Mouse (Mus musculus): ENCODE data around the gene Gm28710.

Gene Gm28710

DNA sequence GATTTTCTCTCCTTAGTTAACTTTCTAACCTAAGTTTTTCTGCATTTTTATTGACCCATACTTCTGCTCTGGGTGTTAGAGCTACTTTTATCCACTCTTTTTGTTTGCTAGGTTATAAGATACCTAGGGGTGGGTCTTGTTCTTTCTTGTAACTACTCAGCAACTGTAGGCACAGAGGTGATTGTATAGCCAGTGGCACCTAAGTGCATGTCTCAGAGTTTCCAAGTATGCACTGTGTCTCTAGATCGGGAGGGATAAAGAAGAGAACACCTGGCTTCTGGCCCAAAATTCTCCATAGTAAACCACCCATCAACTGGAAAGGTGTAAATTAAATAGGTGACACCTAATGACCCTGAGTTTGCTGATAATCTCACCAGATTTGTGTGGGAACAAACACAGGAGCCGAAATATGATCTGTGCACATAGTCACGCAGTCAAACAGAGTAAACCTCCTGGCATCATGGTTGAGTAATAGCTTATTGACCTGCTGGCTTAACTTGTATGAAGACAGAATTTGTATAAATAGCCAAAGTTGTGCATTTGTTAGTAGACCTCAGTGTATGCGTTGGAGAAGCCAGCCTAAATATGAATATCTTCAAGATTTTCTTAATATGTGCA, at the start of gene Gm28710:
TSS of gene Gm28710 (plus strand) at position 568 of the 618 bp plus-strand sequence.
- no peak for DNase-seq

DNA sequence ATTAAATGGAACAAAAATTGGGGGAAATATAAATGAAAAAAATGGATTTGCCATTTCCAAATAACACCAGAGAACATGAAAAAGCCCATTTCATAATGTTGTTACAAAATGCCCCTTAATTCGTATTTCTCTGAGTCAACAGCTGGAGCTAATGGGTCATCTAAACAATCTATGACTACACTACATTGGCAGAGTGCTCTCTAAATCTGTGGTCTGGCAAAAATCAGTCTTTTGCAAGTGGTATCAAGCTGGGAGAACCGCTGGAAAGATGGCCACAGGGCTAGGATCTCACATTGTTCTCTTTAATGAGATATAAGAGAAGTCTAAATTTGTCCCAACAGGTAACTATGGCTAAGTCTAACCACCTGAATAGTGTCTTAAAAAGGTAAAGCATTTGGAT, 14.4 kb upstream of the Gm28710 start:
- DNase-seq: no peak

DNA sequence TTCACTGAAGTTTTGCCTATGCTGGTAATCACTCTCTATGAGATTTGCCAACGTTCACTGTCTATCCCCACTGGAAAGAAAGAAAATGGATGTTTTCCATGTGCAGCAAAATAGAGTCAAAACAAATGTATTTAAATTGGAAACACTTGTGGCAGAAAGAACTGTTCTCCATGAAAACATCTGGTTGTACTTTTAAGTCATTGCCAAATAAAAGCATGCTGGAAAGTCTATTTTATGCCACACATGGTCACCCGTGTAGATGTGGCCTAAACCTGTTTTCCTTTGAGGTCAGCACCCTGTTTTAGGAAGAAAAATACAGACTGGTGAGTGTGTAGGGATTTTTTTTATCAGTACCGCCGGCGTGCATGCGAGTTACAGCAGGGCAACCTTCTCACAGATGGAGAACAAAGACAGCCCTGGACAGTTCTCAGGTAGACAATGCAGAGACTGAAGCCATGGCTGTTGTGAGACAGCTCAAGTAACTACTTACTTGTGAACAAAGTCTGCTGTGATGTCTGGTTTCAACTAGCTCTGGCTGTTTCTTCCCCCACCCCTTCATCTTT, 12.9 kb upstream of the Gm28710 start:
- no peak for DNase-seq

DNA sequence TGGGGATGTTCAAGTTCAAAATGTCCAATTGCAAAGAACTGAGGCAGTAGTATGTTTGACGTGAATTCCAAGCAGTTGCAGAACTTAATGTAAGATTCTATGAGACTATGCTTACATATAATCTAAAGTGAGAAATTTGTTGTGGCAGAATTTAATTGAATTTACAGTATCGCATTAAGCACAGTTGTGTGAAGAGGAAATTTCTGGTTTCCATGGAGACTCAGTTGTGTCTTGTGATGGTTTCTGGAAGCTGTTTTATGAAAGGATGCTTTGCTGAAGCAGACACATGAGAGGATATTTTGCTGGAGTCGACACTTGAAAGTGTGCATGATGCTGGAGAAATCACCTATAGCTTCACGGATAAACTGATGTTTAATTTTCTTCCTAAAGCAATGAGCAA, 6.0 kb upstream of the Gm28710 start:
- no peak for DNase-seq

DNA sequence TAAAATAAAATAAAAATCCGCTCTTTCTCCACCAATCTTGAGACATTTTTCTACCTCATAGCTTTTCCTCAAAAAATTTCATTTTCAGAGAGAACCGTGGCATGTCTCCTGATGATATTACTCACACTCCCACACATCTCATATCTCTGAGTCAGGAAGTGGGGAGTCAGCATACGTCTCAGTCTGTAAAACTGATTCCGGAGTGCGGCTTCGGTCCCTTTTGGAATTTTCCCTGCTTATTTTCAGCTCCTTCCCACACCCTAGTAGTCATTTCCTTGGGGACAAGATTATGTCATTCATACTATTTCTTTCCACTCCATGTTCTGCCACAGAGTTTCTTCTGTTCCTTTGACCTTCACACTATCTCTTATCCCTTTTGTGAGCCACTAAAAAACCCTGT, 3.4 kb downstream of the Gm28710 start:
- DNase-seq: no peak

DNA sequence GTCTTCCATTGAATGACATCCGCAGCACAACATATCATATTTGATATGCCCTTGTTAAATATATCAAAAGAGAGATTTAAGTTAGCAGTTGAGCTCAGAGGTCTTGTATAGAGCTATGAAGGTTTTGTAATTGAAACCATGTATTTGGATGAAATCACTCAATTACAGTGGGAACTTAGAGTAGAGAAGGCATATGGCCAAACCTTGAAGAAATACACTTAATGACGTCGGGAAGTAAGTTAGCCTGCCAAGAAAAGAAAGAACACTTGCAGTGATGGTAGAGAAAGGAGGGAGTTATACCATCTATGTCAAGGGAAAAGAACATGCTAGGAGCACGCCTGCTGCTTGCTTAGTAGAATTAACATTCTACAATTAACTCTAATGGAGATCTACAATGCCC, 11.1 kb downstream of the Gm28710 start:
- no peak for DNase-seq

DNA sequence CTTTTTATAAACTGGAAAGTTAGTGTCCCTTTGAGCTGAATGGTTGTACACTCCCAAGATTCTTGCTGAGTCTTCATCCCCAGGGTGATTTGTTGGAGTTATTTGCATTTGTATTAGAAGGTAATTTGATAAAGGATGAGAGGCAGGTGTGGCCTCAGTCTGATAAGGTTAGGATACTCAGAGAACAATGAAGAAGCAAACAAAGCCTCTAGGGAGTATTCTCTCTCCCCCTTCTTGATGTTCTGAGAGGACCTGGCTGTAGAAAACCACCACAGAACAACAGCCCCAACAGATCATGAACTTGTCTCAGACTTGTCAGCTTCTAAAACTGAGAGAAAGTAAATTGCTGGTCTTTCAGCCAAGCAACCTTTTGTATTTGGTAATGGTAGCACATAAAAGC, 47.4 kb downstream of the Gm28710 start:
- no peak for DNase-seq

DNA sequence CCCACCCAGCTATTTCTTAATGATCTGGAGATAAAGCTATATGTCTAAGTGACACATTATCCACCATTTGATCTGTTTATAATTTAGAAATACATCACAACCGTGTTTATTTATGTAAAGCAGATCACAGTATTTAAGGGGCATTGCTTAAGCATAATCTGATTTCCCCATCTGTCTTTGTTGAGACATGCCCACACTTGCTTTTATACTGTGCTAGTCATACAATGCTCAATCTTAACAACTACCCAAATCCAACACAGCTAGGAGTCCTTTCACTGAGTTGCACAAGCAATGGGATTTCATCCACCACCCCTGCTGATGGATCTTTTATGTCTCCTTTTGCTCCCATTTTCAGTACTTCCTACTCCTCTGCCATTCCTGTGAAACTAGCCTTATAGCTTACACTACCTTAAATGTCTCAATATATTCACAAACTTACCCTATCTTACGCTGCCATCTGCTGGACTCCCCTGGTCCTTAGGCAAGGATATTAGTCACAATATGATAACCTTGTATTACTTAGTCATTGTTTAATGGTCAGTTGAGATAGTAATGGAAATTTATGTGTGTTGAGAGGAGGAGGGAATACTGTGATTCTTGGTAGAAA, 77.8 kb downstream of the Gm28710 start:
- DNase-seq: peak; percentile 10

DNA sequence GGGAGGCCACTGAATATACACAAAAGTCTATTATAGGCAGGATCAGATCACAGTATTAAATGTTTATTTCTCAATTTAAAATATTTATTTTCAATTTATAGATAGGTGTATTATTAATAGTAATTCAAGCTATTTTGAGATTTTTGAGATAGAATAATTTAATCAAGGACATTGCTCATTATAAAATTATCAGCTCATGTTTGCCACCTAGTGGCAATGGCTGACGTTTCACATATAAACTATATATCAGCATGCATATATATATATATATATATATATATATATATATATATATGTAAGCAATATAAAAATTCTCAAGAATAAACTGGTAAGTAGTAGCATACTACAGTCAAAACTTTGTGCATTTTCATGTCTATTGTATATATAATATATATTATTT, 102.6 kb downstream of the Gm28710 start:
- no peak for DNase-seq

DNA sequence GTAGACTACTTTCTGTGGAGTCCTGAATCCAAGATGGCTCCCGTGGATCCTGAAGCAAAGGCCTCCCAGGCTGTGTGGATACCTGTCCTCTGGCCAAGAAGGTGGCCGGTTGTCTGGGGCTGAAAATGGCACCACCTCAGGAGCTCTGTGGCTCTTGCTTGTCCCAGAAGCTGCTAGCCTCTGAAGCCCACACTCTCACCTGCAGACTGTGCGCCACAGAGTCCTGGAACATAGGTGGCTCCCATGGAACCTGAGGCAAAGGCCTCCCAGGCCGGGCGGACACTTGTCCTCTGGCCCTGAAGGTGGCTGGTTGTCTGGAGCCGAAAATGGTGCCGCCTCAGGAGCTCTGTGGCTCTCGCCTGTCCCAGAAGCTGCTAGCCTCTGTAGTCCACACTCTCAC, 128.2 kb downstream of the Gm28710 start:
- no peak for DNase-seq

DNA sequence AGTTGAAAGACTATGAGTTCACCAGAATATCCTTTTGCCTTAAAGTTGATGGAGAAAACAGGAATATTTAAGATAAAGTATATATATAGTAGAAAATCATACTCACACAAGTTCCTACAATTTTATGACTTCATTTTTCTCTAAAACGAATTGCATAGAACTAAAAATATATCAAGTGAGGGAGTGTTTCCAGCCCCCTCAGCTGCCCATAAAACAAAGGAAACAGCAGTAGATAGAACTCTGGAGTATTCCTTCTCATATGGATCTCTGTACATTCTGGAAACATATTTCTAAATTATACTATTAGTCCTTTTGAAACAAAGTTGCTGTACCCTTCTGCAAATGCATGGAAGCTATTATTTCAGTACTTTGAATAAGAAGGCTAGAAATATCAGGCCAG, 130.9 kb downstream of the Gm28710 start:
- no peak for DNase-seq
